Mouse (Mus musculus): Measurements from ENCODE around the gene Fbxo44. TPM values are rescaled to one million over a fixed set of nuclear protein-coding genes. Genes with fewer than 3 reads are reported as not detected.

The Fbxo44 gene
- polyA plus RNA-seq, 1 experiment from 2014 or later: 44.9 TPM

DNA sequence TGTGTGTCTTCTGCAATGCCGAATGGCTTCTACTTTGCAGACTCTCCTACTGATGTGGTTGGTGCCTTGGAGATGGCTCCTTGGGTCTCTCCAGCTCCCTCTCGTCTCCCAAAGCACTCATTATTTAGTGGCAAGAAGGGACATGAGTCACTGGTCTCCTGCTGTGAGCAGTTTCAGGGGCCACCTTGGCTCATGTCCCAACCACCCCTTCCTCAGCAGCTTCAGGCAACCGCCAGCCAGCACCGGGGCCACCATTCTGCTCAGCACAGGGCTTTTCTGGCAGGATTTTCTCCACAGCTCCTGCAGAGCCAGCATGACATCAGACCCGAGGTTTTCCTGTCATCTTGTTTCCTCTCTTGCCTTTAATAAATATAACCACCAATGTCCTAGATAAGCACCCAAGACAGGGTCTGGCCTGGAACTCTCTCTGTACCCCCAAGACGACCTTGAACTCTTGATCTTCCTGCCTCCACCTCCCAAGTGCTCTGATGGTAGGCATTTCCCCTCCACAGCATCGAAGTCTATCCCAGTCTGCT lies 51.6 kb downstream of the Fbxo44 start:
- 75% methylated on average over 7 of the region's 7 CpGs for WGBS
- Histone ChIP-seq H3K4me2 (ENCODE audit: low read depth, low read length, severe bottlenecking) (no peak overlapping the region), H3K9ac (ENCODE audit: low read length) (no peak overlapping the region), H3K27ac (ENCODE audit: low read depth, low read length) (no peak overlapping the region), H3K27me3 (ENCODE audit: control insufficient read depth, insufficient read depth, low read length) (no peaks in the 10 kb centered on the region), H3K4me1 (replicated peaks; ENCODE audit: control insufficient read depth, insufficient read depth, low read length) (no peaks in the 10 kb centered on the region), H3K9me3 (ENCODE audit: control insufficient read depth, low read length) (no peaks in the 10 kb centered on the region), H3K4me3 (ENCODE audit: low read depth, low read length) (no peak overlapping the region), H3K36me3 (ENCODE audit: control insufficient read depth, insufficient read depth, low read length) (no peaks in the 10 kb centered on the region)
- ATAC-seq (replicated peaks; ENCODE audit: low FRiP score) (no peak), DNase-seq (ENCODE audit: low spot score) (no peak)

DNA sequence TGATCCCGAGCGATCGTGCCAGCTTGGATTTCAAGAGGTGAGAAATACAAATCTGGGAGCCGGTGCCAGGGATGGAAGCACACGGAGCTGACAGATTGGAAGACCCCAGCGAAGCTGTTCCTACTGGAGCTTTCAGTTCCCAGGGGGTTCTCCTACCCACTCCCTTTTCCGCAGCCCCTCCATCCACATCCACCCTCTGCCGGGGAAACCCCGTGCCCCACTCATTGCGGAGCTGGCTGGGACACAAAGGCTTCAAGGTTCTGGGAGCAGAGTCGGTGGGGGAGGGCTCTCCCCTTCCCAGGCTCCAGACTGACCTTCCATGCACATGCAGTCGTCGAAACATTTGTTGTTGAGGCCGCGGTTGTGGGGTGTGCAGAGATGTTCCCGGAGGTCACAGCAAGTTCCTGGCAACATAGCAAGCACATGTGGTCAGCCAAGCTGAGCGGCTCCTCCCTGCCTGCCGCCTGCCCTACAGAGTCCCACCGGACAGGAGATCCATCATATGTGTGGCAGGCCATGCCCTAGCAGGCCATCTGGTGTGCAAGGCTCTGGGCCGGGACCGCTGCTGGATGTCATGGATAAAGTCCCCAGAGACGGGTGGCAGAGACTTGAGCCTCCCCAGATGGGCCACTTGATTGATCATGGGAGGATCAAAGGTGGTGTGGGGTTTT lies 52.5 kb downstream of the Fbxo44 start:
- H3K27me3 ChIP-seq (ENCODE audit: control insufficient read depth, insufficient read depth, low read length): no peaks in the 10 kb centered on the region
- H3K36me3 ChIP-seq (ENCODE audit: control insufficient read depth, insufficient read depth, low read length): no peaks in the 10 kb centered on the region
- no peak overlapping the region for H3K4me2 ChIP-seq (ENCODE audit: low read depth, low read length, severe bottlenecking)
- H3K4me1 ChIP-seq (replicated peaks; ENCODE audit: control insufficient read depth, insufficient read depth, low read length): no peaks in the 10 kb centered on the region
- no peaks in the 10 kb centered on the region for H3K9me3 ChIP-seq (ENCODE audit: control insufficient read depth, low read length)
- 81% methylated on average over 22 of the region's 22 CpGs for WGBS
- DNase-seq (ENCODE audit: low spot score) (no peak), ATAC-seq (replicated peaks; ENCODE audit: low FRiP score) (no peak)
- H3K9ac ChIP-seq (ENCODE audit: low read length): no peak overlapping the region
- H3K4me3 ChIP-seq (ENCODE audit: low read depth, low read length): no peak overlapping the region
- H3K27ac ChIP-seq (ENCODE audit: low read depth, low read length): no peak overlapping the region

DNA sequence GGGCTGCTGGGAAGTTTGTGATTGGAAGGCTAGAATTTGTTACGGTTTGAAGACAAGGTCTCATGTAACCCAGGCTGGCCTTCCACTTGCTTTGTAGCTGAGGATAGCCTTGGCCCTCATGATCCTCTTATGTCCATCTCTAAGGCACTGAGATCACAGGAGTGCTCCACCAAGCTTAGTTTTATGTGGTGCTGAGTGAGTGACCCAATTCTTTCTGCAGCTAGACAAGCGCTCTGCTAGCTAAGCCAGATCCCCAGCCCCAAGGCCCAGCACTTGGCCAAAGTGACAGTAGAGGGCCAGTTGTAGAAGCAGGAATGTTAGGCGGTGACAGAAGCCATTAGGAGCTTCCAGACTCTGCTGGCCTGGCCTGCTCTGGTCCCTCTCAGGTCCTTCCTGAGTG lies 56.1 kb downstream of the Fbxo44 start:
- Histone ChIP-seq H3K4me1 (replicated peaks; ENCODE audit: control insufficient read depth, insufficient read depth, low read length) (peaks cover 7% of the 10 kb centered on the region; the same call in 1 of the 2 replicates), H3K4me2 (ENCODE audit: low read depth, low read length, severe bottlenecking) (no peak overlapping the region), H3K9me3 (ENCODE audit: control insufficient read depth, low read length) (no peaks in the 10 kb centered on the region), H3K36me3 (ENCODE audit: control insufficient read depth, insufficient read depth, low read length) (no peaks in the 10 kb centered on the region), H3K4me3 (ENCODE audit: low read depth, low read length) (no peak overlapping the region), H3K9ac (ENCODE audit: low read length) (no peak overlapping the region), H3K27me3 (ENCODE audit: control insufficient read depth, insufficient read depth, low read length) (no peaks in the 10 kb centered on the region), H3K27ac (ENCODE audit: low read depth, low read length) (no peak overlapping the region)
- ATAC-seq (replicated peaks; ENCODE audit: low FRiP score): no peak
- DNase-seq (ENCODE audit: low spot score): no peak
- 88% methylated on average over 3 of the region's 3 CpGs for WGBS

Small RNA genes lying within 50 kb of the gene (microRNA-seq; reads per million reads assigned to microRNA genes)
- gene Mir7022 (ENCODE audit: insufficient number of aligned reads): not detected

Other genes starting within 250 kb of the Fbxo44 start
- 21.6 and 26.6 TPM in 2 replicates for gene Plod1, start 223.7 kb downstream of the Fbxo44 start, polyA plus RNA-seq (2014; fragmentation: Nextera tagmentation; extraction: Ambion mirVana)
- gene 2510039O18Rik, start 219.6 kb downstream of the Fbxo44 start, polyA plus RNA-seq (2014; fragmentation: Nextera tagmentation; extraction: Ambion mirVana): 16.3 and 16.7 TPM in 2 replicates
- not detected in 2 replicates for gene Nppb, start 174.7 kb downstream of the Fbxo44 start, polyA plus RNA-seq (2014; fragmentation: Nextera tagmentation; extraction: Ambion mirVana)
- gene Nppa, start 159.8 kb downstream of the Fbxo44 start, polyA plus RNA-seq (2014; fragmentation: Nextera tagmentation; extraction: Ambion mirVana): 0.29 TPM in 1 of 2 replicates, not detected in the other
- gene Clcn6, start 121.7 kb downstream of the Fbxo44 start, polyA plus RNA-seq (2014; fragmentation: Nextera tagmentation; extraction: Ambion mirVana): 14.6 and 15.5 TPM in 2 replicates
- 25.5 and 27.6 TPM in 2 replicates for gene Mthfr, start 121.4 kb downstream of the Fbxo44 start, polyA plus RNA-seq (2014; fragmentation: Nextera tagmentation; extraction: Ambion mirVana)
- 15.0 and 15.6 TPM in 2 replicates for gene Agtrap, start 72.5 kb downstream of the Fbxo44 start, polyA plus RNA-seq (2014; fragmentation: Nextera tagmentation; extraction: Ambion mirVana)
- gene Mad2l2, start 30.1 kb downstream of the Fbxo44 start, polyA plus RNA-seq (2014; fragmentation: Nextera tagmentation; extraction: Ambion mirVana): 68.5 and 75.0 TPM in 2 replicates
- 3.8 and 5.0 TPM in 2 replicates for gene Draxin, start 29.8 kb downstream of the Fbxo44 start, polyA plus RNA-seq (2014; fragmentation: Nextera tagmentation; extraction: Ambion mirVana)
- 10.2 and 13.6 TPM in 2 replicates for gene Fbxo6, start 8.3 kb downstream of the Fbxo44 start, polyA plus RNA-seq (2014; fragmentation: Nextera tagmentation; extraction: Ambion mirVana)
- gene Fbxo2, start 139 bp upstream of the Fbxo44 start, polyA plus RNA-seq (2014; fragmentation: Nextera tagmentation; extraction: Ambion mirVana): 0.87 and 0.91 TPM in 2 replicates
- gene Disp3, start 127.5 kb upstream of the Fbxo44 start, polyA plus RNA-seq (2014; fragmentation: Nextera tagmentation; extraction: Ambion mirVana): 2.3 and 3.0 TPM in 2 replicates

All from forebrain, embryonic 11.5 days (tissue).